Mouse (Mus musculus) layer of hippocampus, postnatal 14 days (tissue): ENCODE results near the gene Sox12. TPM values are rescaled to one million over a fixed set of nuclear protein-coding genes. Genes with fewer than 3 reads are reported as not detected.
"Not testable (repeated sequence)": the region's sequence is repeated elsewhere in the genome, so short reads cannot be mapped to it uniquely, and the experiment has no call there.

Experiments
- DNase-seq, 2 experiments: peaks; one replicate each; pipeline ENCODE4 v3.0.0; 2021 to 2022; ENCODE audit warnings: low spot score in 2 of 2, mixed read lengths in 1 of 2
- total RNA-seq, 2 experiments: library from RNA; stranded (reverse); gene quantifications; 2 replicates each; pipeline ENCODE4 v1.2.3; 2021

Gene Sox12
- total RNA-seq, 2 experiments from 2014 or later, result 21.4 to 23.1 TPM

GRCm38 (mm10) chr2:152360271-152360775, 37.5 kb downstream of the Sox12 start:
- DNase-seq, result no peak

GRCm38 (mm10) chr2:152359616-152360015, 38.2 kb downstream of the Sox12 start:
- DNase-seq, result no peak

DNA sequence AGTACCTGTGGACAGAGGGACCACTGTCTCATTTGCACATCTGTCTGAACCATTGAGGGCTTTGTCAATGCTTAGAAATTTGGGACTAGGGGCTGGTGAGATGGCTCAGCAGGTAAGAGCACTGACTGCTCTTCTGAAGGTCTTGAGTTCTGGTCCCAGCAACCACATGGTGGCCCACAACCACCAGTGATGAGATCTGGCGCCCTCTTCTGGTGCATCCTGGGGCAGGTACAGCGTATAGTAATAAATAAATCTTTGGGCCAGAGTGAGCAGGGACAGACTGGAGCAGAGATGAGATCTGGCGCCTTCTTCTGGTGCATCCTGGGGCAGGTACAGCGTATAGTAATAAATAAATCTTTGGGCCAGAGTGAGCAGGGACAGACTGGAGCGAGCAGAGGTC, 38.9 kb downstream of the Sox12 start:
- DNase-seq, result not testable (repeated sequence)

- DNase-seq, result no peak
These were observed 40.6 kb downstream of the Sox12 start for GRCm38 (mm10) chr2:152357254-152357653.

DNA sequence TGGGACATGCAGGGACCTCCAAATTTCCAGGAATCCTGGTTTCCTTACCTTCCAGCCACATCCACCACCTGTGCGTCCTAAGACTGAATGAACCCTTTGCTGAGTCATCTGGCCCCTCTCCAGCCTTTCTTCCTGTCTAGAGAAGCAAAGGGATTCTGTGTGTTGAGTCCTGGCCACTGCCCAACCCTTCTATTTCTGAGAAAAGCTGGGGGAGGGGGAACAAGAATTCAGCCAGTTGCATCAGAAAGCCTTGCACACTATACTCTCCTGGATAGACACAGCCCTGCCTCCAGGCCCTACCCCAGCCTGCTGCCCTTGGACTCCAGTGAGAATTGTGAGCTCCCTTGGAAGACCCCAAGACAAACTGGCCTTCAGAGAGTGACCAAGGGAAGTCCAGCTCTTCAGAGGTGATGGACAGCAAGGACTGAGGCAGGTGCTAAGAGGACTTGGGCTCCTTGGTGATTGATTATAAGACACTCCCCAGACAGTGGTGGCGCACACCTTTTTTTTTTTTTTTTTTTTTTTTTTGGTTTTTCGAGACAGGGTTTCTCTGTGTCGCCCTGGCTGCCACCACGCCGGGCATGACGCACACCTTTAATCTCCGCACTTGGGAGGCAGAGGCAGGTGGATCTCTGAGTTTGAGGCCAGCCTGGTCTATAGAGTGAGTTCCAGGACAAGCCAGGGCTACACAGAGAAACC, 47.9 kb downstream of the Sox12 start:
- DNase-seq, result no peak

DNA sequence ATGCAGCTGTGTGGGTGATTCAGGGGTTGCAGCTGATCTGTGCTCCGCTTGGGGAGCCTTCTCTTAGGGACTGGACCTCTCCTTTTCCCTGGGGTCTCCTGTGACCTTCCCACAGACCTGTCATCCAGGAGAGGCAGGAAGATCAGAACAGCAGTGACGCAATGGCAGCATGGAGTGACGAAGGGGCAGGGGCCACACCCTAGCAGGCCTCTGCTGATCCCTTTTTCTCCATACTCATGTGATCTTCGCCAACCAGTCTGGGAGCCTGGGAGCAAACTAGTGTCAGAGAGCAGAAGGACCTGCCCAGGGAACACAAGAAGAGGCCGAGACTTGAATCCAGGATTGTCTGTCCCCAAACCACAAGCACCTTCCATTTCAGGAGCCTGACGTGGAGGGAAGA, 48.7 kb downstream of the Sox12 start:
- DNase-seq, result no peak

- DNase-seq, result no peak
These were observed 50.1 kb downstream of the Sox12 start for GRCm38 (mm10) chr2:152347722-152348121.

DNA sequence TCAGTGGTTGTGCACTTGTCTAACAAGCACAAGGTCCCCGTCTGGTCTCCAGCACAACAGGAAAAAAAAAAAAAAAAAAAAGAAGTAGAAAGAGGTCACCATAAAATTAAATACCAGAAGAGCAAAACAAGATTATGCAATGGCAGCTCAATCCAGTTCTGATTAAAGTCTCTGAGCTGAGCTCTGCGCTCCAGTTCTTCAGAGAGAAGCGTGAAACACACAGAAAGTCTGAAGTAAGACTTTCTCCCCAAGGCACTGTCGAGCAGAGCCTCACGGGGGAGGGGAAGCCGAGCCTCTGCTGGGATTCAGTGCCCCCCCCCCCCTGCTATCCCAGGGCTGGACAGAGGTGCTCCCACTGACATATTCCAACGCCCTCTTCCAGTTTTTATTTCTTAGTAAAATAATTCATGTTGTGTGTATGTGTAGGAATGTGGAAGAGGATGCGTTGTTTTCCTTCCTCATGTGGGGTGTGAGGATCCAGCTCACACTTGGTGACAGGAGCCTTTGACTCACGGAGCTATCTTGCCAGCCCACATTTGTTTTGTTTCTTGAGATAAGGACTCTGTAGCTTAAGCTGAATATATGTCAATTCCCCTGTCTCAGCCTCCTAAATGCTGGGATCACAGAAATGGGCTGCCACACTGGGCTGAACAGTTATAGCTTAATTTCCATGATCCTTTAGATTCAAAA, 50.9 kb downstream of the Sox12 start:
- no peak for DNase-seq

DNA sequence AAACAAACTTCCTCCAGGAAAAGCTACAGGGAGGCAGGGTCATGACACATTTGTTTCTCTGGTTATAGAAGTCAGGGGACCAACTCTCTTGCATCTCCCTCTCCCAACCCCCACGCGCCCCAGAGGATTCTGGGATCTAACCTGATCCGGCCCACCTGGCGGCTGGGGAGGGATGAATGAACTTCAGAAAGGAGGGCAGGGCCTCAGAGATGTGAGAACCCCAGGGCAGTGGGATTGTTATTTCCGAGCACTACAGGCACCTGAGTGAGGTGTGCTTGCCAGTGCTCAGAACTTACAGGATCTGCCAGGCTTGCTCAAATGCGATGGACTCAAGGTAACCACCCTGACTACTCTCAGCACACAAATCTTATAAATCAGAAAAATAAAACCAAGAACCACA, 52.5 kb downstream of the Sox12 start:
- DNase-seq, result no peak

DNA sequence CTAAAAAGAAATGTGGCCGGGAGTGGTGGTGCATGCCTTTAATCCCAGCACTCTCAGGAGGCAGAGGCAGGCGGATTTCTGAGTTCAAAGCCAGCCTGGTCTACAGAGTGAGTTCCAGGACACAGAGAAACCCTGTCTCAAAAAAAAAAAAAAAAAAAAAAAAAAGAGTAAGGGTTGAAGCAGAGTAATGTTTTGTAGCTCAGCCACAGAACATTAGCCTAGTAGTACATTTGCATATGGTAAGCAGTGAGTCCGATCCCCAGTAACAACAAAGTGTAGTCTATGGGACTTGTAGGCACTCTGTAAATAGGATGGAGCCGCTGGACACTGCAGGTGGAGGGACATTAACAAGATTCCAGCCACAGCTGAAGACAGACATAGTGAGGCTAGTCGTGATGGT, 53.0 kb downstream of the Sox12 start:
- DNase-seq, result no peak

DNA sequence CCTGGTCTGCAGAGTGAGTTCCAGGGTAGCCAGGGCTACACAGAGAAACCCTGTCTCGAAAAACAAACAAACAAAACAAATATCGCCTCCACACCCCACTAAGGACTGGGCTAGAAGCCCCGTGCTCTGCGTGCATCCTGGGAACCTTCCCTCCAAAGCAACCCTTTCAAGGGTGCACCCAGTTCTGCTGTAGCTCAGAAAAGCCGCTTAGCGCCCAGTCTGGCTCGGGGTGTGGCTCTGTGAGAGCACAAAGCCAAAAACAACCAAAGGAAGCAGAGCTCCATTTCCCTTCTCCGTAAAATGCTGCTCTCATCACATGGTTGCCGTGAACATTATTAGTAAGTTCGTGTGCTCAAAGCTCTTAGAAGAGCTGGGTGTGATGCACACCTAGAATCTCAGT, 53.5 kb downstream of the Sox12 start:
- DNase-seq, result no peak

Other genes with a start within 250 kb of the Sox12 start
- 100 to 1,000 TPM; 107 to 112 TPM for gene Csnk2a1, start 171.2 kb downstream of the Sox12 start, total RNA-seq
- gene Tbc1d20, start 104.2 kb downstream of the Sox12 start, total RNA-seq, result 10 to 100 TPM; 49.8 to 57.8 TPM
- gene Rbck1, start 65.4 kb downstream of the Sox12 start, total RNA-seq, result 100 to 1,000 TPM in 1 of 2 experiments, 10 to 100 TPM in 1; 92.5 to 104 TPM
- gene Trib3, start 54.0 kb downstream of the Sox12 start, total RNA-seq, result under 1 TPM; 0.53 to 0.86 TPM
- gene Nrsn2, start 21.4 kb downstream of the Sox12 start, total RNA-seq, result 10 to 100 TPM; 33.0 to 39.6 TPM
- 10 to 100 TPM in 1 of 2 experiments, 1 to 10 TPM in 1; 9.8 to 10.8 TPM for gene Zcchc3, start 17.0 kb upstream of the Sox12 start, total RNA-seq
- gene 6820408C15Rik, start 17.5 kb upstream of the Sox12 start, total RNA-seq, result 1 to 10 TPM; 2.9 to 4.2 TPM
- gene Defb23, start 66.6 kb upstream of the Sox12 start, total RNA-seq, result not detected
- not detected for gene Defb20, start 79.0 kb upstream of the Sox12 start, total RNA-seq
- not detected for gene Defb22, start 92.1 kb upstream of the Sox12 start, total RNA-seq
- not detected for gene Defb26, start 113.6 kb upstream of the Sox12 start, total RNA-seq
- gene Defb28, start 120.2 kb upstream of the Sox12 start, total RNA-seq, result not detected
- gene Defb29, start 142.0 kb upstream of the Sox12 start, total RNA-seq, result not detected
- gene Gm17416, start 171.3 kb upstream of the Sox12 start, total RNA-seq, result not detected
- not detected for gene Defb21, start 174.7 kb upstream of the Sox12 start, total RNA-seq
- gene Defb19, start 182.2 kb upstream of the Sox12 start, total RNA-seq, result not detected
- gene Defb45, start 201.3 kb upstream of the Sox12 start, total RNA-seq, result not detected
- not detected for gene Defb36, start 206.3 kb upstream of the Sox12 start, total RNA-seq
- not detected for gene Defb25, start 225.0 kb upstream of the Sox12 start, total RNA-seq
- gene Rem1, start 228.9 kb upstream of the Sox12 start, total RNA-seq, result under 1 TPM; 0.72 to 0.83 TPM